Mouse (Mus musculus): ENCODE results near the gene Fau.
"Not testable (repeated sequence)": the region's sequence is repeated elsewhere in the genome, so short reads cannot be mapped to it uniquely, and the experiment has no call there.

Fau gene

DNA sequence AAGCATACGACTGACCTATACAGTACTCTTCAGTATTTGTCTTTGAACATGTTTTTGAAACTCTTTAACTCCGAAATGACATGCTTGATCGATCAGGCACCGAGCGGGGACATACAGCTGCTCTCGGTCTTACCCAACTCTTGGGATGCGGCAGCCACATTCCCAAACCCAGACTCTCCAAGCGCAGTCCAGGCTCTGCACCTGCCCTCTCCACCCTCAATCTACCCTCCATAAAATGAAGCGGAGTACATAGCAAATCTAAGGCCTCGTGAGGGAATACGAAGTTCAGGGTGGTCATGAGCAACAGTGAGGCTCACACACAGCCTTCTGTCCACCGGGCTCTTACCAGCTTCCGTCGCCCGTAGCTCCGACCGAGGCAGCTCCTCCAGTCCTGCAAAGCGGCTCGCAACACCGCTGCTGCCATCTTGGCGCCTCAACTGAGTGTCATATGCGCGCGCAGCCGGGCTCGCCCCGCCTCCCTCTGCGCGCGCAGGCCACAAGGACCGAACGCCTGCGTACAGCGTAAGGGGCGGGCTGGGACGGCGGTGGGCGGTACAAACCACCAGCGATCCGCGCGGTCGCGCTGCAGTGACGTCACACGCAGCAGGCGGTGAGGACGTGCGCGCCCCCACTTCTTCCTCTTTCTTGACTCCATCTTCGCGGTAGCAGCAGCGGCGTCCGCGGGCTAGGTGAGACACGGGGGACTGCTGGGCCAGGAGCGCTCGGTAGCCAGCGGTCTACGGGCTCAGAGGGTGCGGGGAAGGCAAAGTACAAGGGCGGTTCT lies at the start of gene Fau, which contains the start of gene Mrpl49:
Fau (plus strand) TSS at position 532 of the 784 bp plus-strand sequence.
Mrpl49 (minus strand) TSS at position 473 of the 784 bp plus-strand sequence.
- peak; percentile 98 to 99 for DNase-seq (ENCODE audit: low spot score in 2 of 2)

DNA sequence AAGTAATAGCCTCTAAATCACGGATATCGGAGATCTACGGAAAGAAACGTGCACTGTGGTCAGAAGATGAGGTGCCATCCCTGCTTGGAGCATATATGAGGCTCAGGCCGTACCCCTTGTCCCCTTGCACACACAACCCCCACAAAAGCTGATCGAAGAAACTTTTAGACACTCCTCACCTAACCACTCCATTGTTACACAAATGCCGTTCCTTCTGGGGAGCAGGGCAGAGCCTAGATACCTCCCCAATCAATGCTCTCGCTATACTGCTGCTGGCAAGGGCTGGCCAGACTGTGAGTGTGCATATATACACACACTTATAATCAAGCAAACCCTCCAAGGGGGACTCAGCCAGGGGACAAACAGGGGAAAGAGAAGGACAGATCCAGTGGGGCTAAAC lies 48.5 kb upstream of the Fau start:
- no peak for DNase-seq (ENCODE audit: low spot score in 2 of 2)

- no peak for DNase-seq (ENCODE audit: low spot score in 2 of 2)
Observed at GRCm38 (mm10) chr19:6013691-6014090, 44.0 kb upstream of the Fau start.

GRCm38 (mm10) chr19:6014991-6015510 lies 42.6 kb upstream of the Fau start:
- DNase-seq (ENCODE audit: low spot score in 2 of 2) = peak; percentile 47

DNA sequence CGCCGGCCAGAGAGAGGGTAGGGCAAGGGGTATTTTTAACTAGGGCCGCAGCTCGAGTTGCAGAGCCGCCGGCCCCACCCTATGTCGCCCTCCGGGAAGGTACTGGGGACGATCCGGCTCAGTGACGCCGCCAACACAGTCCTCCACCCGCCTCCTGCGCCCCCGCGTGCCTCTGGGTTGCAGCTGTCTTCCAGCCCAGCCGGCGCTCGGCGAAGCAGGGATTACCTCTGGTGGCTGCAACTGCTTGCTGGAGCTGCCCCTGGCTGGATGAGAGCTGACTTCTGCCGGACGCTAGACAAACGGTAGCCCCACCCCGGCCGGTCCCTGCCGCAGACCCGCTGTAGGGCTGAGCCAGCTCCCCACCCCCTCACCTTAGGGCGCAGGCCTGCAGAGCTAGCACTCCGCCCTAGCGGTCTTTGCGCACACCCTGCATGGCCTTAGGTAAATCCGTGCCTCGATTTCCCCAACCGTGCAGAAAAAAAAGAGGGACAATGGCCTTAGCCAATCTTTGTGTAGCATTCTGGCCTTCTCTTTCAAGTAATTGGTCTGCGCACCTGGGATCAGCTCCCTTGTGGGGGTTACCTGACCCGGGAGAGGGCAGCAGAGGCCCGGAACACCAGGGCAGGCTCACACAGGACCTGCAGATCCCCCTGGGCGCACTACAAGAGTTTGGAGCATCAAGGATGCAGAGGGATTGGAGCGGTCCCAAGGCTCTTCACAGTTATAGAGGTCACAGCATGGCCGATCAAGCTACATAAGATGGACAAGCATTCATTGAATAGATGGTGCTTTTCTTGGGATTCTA lies 41.9 kb upstream of the Fau start, which contains the start of gene Capn1:
Capn1 (minus strand) TSS at position 387 of the 805 bp plus-strand sequence.
- peak; percentile 56 for DNase-seq (ENCODE audit: low spot score in 2 of 2)

DNA sequence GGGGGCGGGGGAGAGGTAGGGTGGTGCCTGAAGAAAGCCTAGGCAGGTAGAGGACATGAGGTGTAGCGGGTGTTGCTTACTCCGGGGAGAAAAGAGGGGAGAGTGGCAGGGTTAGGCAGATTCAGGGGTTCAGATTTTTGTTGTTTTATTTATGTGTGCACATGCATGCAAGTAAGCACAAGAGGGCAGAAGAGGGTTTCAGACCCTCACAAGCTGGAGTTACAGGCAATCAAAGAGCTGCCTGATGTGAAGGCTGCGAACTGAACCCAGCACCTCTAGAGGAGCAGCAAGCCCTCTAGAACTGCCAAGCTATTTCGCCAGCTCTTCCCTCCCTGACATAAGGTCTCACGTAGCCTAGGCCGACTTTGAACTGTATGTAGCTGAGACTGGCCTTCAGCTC lies 41.1 kb upstream of the Fau start:
- no peak for DNase-seq (ENCODE audit: low spot score in 2 of 2)

GRCm38 (mm10) chr19:6018142-6019089 lies 39.2 kb upstream of the Fau start:
- peak; percentile 85 to 93 for DNase-seq (ENCODE audit: low spot score in 2 of 2)

DNA sequence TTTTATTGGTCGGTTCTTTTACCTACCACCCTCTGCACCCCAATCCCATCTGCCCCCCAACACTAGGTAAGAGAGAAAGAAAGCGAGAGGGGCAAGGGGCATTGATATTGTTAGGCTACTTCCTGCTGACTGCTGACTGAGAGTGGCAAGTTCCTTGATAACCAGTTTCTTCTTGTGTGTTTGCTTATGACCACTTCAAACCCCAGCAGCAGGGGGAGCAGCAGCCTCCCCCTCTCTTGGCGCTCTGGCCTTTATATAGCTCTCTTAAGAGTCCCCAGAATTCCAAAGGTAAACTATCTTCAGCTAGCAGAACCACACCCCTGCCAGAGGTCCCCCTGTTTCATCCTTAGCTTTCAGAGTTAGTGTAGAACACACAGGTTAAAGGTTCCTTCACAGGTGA lies 37.4 kb upstream of the Fau start:
- no peak for DNase-seq (ENCODE audit: low spot score in 2 of 2)

- no peak for DNase-seq (ENCODE audit: low spot score in 2 of 2)
Observed at GRCm38 (mm10) chr19:6023059-6023458, 34.6 kb upstream of the Fau start.

- no peak for DNase-seq (ENCODE audit: low spot score in 2 of 2)
Observed at GRCm38 (mm10) chr19:6023930-6024329, 33.7 kb upstream of the Fau start.

DNA sequence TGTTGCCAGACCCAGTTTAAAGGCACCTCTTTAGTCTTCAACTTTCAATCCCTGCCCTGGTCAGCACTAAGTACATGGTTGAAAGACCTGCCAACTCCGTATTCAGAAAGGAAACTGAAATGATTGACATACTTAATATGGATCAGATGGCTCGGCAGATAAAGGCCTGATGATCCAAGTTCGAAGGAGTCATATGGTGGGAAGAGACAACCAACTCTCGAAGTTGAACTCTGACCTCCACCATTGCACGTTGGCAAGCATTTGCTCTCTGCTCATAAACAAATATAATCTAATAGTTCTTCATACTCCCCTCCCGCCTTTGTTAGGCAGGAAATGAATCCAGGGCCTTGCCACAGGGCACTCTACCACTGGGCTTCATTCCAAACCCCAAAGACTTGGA lies 28.7 kb upstream of the Fau start:
- DNase-seq (ENCODE audit: low spot score in 2 of 2) = no peak

DNA sequence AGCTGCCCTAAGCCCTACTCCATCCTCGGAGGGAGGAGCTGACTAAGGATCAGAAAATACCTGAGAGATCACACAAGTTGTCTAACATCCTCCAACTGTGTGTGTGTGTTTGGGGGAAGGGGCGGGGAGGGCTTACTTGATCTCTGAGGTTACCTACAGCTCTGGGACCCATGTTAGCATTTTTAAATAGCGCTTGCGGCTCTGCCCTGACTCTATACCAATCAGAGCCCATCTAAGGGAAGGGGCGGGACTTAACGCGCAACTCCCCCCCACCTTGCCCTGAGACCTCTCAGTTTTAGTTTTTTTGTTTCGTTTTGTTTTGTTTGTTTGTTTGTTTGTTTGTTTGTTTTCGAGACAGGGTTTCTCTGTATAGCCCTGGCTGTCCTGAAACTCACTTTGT lies 28.2 kb upstream of the Fau start:
- no peak for DNase-seq (ENCODE audit: low spot score in 2 of 2)

DNA sequence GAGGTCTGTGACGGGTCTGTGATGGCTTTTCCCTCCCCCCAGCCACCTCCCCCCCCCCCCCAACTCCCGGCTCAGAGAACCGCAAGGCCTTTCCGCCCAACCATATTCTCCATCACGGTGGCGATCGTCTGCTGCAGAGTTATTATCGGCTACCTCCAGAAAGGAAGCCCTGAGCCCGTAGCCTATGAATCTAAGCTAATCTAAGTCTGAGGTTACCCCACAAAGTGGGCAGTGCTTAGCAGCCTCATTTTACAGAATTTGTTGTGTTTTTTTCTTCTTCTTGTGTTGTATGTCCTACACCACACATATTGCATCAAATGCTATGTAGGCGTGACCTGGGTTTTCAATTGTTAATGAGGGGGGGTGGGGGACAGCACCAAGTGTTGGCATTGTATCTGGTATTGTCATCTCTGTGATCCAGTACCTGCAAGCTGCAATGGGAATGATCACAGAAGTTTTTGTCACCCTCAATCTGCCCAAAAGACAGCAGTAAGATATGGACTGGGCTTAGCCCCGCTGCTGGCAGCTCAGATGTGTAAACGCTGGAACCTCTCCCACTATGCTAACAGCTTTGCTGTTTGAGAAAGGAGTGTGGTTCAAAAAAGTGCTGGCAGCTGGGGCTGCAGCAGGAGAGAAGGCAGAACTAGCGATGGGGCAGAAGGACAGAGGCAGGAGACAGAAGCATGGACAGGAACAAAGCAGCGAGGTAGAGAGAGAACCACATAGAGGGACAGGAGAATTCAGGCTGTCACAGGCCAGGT lies 26.9 kb upstream of the Fau start:
- no peak for DNase-seq (ENCODE audit: low spot score in 2 of 2)

- DNase-seq (ENCODE audit: low spot score in 2 of 2) = no peak
Observed at GRCm38 (mm10) chr19:6035966-6036585, 21.6 kb upstream of the Fau start.

- DNase-seq (ENCODE audit: low spot score in 2 of 2) = no peak
Observed at GRCm38 (mm10) chr19:6037695-6038094, 19.9 kb upstream of the Fau start.

- DNase-seq (ENCODE audit: low spot score in 2 of 2) = no peak
Observed at GRCm38 (mm10) chr19:6038326-6038725, 19.3 kb upstream of the Fau start.

DNA sequence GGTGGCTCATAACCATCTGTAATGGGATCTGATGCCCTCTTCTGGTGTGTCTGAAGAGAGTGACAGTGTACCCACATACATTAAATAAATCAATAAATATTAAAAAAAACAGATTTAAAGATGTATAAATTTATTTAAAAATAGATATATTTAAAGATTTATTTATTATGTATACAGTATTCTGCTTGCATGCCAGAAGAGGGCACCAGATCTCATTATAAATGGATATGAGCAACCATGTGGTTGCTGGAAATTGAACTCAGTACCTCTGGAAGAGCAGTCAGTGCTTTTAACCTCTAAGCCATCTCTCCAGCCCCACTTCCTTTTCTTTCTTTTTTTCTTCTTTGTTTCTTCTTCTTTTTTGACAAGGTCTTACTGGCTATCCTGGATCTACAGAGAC lies 17.6 kb upstream of the Fau start:
- DNase-seq (ENCODE audit: low spot score in 2 of 2) = no peak

DNA sequence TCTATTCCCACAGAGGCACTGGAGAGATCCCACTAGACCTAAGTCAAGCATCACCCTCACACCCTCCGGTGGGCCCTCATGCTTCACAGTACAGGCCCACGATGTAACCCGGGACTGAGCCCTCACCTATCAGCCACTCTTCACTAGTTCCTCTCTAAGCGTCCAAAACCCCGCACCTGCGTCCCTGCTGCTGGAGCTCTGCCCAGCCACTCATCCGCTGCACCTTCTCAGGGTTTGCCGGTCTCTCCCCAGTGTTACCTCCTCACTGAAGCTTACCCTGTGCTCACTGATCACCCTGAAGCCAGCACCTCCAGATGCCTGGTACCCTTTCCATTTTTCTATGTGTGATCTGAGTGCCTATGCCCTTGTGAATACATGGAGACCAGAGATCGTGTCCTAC lies 15.4 kb upstream of the Fau start:
- no peak for DNase-seq (ENCODE audit: low spot score in 2 of 2)

GRCm38 (mm10) chr19:6044102-6044501 lies 13.5 kb upstream of the Fau start:
- DNase-seq (ENCODE audit: low spot score in 2 of 2) = not testable (repeated sequence)
